Mouse (Mus musculus) forebrain, embryonic 12.5 days (tissue): ENCODE measurements around the gene Rdx. TPM values are rescaled to one million over a fixed set of nuclear protein-coding genes. Genes with fewer than 3 reads are reported as not detected.
A peak's percentile ranks its signal among the peaks of the same experiment; 100 is the strongest.

Source experiments
- ATAC-seq: fragments of 200-750 bp; cut with Nextera tagmentation; 2 replicates; pipeline ENCODE4 v1.8.0; 2017; ENCODE audit warnings: moderate TSS enrichment; ENCODE audit not compliant: low FRiP score
- H3K27ac ChIP-seq: fragments of 300-500 bp; sonication (generic); 2 replicates; pipeline ENCODE4 v1.5.1; 2016; ENCODE audit warnings: mild to moderate bottlenecking
- H3K27me3 ChIP-seq: fragments of 300-500 bp; sonication (generic); 2 replicates; pipeline ENCODE4 v1.6.1; 2016; ENCODE audit warnings: mild to moderate bottlenecking
- H3K36me3 ChIP-seq: fragments of 300-500 bp; sonication (generic); replicated peaks from 2 replicates; pipeline ENCODE4 v1.6.1; 2016; ENCODE audit warnings: mild to moderate bottlenecking
- H3K4me1 ChIP-seq: fragments of 300-500 bp; sonication (generic); 2 replicates; pipeline ENCODE4 v1.6.1; 2016
- H3K4me2 ChIP-seq: fragments of 300-500 bp; sonication (generic); 2 replicates; pipeline ENCODE4 v1.6.1; 2016; ENCODE audit warnings: mild to moderate bottlenecking, moderate library complexity
- H3K4me3 ChIP-seq: fragments of 300-500 bp; sonication (generic); replicated peaks from 2 replicates; pipeline ENCODE4 v1.5.1; 2016; ENCODE audit warnings: mild to moderate bottlenecking
- H3K9ac ChIP-seq: fragments of 300-500 bp; sonication (generic); 2 replicates; pipeline ENCODE4 v1.6.1; 2016; ENCODE audit warnings: mild to moderate bottlenecking
- H3K9me3 ChIP-seq: fragments of 300-500 bp; sonication (generic); 2 replicates; pipeline ENCODE4 v1.6.1; 2016
- WGBS: fragments of 180-500 bp; shearing (Covaris S2); methylation state at CpG from one replicate; pipeline ENCODE4 v1.1.7; 2016; 5-methylcytosine and 5-hydroxymethylcytosine counted together
- polyA plus RNA-seq: library from polyadenylated mRNA; unstranded; fragments of >200 nt; fragmentation: Nextera tagmentation; extraction: Ambion mirVana; gene quantifications from 2 replicates; pipeline ENCODE4 v1.2.1, GENCODE M21; 2016

Rdx gene
- polyA plus RNA-seq, 1 experiment from 2014 or later, result 160 TPM

DNA sequence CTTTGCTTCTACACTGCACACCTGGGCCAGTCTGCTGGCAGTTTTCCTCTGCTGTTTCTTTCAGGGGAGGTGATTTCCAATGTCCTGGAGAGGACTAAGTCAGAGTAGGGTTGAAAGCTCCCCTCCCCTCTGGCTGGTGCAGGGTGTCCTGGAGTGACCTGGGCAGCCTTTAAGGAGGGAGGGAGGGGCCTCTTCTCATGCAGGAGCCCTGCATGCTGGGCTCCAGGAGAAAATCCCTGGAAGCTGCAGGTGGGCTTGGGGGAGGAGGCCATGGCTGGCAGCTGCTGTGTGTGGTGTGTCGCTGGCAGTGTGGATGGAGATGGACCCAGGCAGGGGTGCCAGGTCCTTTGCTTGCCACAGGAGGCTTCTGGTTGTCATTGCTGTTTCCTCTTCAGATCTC is 50.4 kb downstream of the Rdx start:
- WGBS, result 16% methylated on average over 1 of the region's 1 CpGs

DNA sequence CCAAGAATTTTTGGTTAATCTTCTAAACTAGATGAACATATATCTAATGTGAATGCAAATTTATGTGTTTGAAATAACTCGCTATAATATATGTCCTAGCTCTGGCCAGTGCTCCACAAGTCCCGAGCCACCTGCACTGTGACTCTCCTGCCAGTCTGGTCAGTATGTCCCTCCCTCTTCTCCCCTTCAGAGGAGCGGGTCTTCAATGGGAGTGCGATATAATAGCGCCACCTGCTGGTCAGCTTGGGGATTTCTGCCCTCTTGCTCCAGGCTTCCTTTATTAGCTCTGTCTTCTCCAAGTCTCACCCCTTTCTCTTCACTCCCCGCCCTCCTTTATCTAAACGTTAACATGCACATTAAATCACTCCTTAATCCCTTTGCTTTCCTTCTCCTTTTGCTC is 51.6 kb downstream of the Rdx start:
- Histone ChIP-seq H3K36me3 (no peaks in the 10 kb centered on the region), H3K27me3 (no peaks in the 10 kb centered on the region), H3K4me2 (no peak overlapping the region), H3K27ac (no peak overlapping the region), H3K9me3 (no peaks in the 10 kb centered on the region), H3K4me1 (peaks cover 6% of the 10 kb centered on the region), H3K9ac (no peak overlapping the region), H3K4me3 (no peak overlapping the region)
- WGBS, result under 1% methylated on average over 7 of the region's 7 CpGs
- ATAC-seq, result peak; percentile 75

More for the DNA sequence above, 50.4 kb downstream of the Rdx start:
- no peaks in the 10 kb centered on the region for H3K9me3 ChIP-seq
- H3K36me3 ChIP-seq, result no peaks in the 10 kb centered on the region; the same call in 1 of the 2 replicates
- peaks cover 6% of the 10 kb centered on the region; the same call in 1 of the 2 replicates for H3K4me1 ChIP-seq
- ATAC-seq, result no peak
- H3K27me3 ChIP-seq, result no peaks in the 10 kb centered on the region
- H3K27ac ChIP-seq, result no peak overlapping the region
- H3K4me2 ChIP-seq, result no peak overlapping the region
- H3K4me3 ChIP-seq, result no peak overlapping the region
- H3K9ac ChIP-seq, result no peak overlapping the region

DNA sequence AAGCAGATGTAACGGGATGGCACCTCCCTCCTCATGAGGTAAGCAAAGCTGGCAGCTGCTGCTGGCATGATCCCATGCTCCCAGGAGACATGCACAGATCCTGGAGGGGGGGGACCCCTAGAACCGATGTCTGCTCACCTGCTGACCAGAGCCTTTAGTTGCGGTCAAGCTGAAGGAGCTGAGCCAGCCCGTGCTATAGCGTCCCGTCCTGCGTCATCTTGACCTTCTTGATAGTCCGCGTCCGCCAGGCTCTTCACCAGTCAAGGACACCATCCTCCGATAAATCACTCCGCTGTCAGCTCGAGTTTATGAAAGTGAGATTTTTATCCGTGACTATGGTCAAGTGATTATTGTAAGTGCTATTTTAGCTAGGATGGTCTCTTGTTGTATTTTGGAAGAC is 53.5 kb downstream of the Rdx start:
- WGBS, result 93% methylated on average over 14 of the region's 14 CpGs
- Histone ChIP-seq H3K9ac (no peak overlapping the region), H3K4me2 (no peak overlapping the region), H3K27ac (no peak overlapping the region), H3K9me3 (no peaks in the 10 kb centered on the region), H3K27me3 (no peaks in the 10 kb centered on the region), H3K4me3 (no peak overlapping the region), H3K36me3 (no peaks in the 10 kb centered on the region), H3K4me1 (peaks cover 6% of the 10 kb centered on the region)
- ATAC-seq, result no peak

DNA sequence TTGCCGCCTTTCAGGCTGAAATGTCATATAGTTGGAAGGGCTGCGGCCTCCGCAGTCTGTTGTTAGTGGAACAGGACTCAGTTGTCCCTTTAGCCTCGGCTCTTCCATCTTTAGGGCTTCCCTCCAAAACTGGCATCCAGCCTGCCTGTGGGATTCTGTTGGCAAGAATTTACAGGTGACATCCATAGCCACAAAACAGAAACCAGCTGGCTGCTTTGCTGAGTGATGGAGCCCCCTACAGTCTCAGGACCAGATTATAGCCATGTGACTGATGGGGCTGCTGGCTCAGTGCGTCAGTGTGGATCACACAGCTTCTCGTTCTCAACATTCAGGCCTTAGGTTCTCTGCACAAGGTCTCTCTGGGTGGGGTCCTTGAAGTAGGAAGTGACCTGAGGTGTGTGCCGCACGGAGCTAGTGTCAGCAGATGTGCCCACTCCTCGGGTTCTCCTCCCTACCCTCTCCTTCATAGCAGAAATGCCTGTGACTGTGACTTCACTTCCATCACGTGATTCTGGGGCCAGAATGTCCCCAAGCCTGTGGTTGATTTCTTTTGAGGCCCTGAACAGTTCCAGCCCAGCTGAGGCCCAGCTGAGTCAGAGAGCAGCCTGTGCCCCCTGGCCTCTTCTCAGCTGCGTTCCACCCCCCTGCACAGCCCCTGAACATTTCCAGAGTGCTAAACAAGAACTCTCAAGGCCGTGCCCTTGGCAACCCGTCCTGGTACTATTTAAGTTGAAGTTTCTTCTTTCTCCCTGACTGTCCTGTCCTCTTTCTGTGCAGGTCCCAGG is 55.3 kb downstream of the Rdx start:
- no peak overlapping the region for H3K27ac ChIP-seq
- no peaks in the 10 kb centered on the region for H3K36me3 ChIP-seq
- no peak for ATAC-seq
- no peaks in the 10 kb centered on the region for H3K27me3 ChIP-seq
- H3K4me3 ChIP-seq, result no peak overlapping the region
- no peak overlapping the region for H3K4me2 ChIP-seq
- 72% methylated on average over 13 of the region's 13 CpGs for WGBS
- H3K4me1 ChIP-seq, result peaks cover 6% of the 10 kb centered on the region
- no peaks in the 10 kb centered on the region for H3K9me3 ChIP-seq
- H3K9ac ChIP-seq, result no peak overlapping the region

DNA sequence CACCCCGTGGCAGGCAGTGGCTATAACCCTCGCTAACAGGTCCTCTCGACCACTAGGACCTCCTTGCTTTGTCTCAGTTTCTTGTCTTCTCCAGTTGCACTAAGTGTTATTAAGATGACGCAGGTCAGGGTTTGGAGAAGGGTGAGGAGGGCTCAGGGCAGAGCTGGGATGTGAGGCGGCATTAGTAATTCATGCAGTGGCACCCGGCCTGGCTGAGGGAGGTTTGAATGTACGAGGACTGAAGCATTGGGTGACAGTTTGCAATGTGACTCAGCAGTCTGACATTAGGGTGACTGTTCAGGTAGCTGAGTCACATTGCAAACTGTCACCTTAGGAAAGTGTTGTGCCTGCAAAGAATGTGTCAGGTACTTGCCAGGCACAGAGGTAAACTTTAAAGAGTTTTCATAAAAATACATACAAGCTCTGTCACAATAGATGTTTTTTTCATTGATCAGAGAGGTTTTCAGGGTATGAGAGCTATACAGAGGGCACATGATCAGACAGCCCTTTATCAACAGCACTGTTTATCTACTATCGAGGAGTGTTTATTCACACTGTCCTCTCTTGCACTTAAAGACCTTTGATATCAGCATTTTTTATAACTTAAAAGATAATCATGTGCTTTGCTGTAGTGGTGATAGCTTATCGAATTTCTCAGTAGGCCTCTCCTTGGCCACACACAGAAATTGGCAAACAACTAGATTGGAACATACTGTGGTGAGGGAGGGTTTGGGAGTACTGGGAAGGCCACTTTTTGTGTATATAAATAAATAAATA is 56.7 kb downstream of the Rdx start:
- Histone ChIP-seq H3K9ac (no peak overlapping the region), H3K4me3 (no peak overlapping the region), H3K4me1 (peaks cover 6% of the 10 kb centered on the region), H3K27ac (no peak overlapping the region), H3K9me3 (no peaks in the 10 kb centered on the region), H3K36me3 (no peaks in the 10 kb centered on the region), H3K27me3 (no peaks in the 10 kb centered on the region), H3K4me2 (no peak overlapping the region)
- 76% methylated on average over 9 of the region's 9 CpGs for WGBS
- no peak for ATAC-seq

DNA sequence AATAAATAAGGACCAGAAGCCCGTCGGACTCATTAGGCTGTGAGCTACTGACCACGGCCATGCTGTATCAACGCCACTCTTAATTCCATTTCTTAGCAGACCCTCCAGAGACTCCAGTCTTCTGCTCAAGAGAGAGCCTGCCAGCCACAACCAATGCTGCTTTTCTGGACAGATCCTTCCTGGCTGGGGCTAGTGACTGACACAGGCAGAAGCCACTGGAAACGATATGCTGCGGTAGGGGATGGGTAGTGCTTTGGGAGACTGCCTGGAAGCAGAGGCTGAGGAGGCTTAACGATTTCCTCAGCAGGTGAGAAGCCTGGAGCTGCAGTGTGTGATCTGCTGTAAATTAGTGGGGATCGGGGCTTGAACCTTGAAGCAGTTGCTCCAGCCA is 57.2 kb downstream of the Rdx start:
- 78% methylated on average over 8 of the region's 8 CpGs for WGBS
- Histone ChIP-seq H3K4me2 (no peak overlapping the region), H3K27ac (no peak overlapping the region), H3K36me3 (no peaks in the 10 kb centered on the region; the same call in 1 of the 2 replicates), H3K9ac (no peak overlapping the region), H3K4me1 (peaks cover 3% of the 10 kb centered on the region), H3K27me3 (no peaks in the 10 kb centered on the region), H3K9me3 (no peaks in the 10 kb centered on the region), H3K4me3 (no peak overlapping the region)
- no peak for ATAC-seq

DNA sequence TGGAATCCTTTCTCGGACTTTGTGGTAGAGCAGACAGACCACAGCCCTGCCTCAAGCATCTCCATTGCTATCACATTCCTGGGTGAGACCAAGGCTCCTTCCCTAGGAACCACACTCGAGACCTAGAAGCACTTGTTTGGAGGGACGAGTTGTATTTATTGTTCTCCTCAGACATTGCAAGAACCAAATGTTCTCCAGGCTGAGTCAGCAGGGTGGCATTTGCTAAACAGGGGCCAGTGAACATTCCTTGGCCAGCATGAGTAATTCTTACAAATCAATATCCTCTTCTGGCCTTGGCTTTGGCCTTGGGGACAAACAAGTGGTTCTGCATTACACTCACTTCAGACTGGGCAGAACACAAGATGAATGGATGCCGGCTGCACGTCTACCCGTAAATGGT is 58.5 kb downstream of the Rdx start:
- H3K27ac ChIP-seq, result no peak overlapping the region
- H3K4me3 ChIP-seq, result no peak overlapping the region
- H3K9me3 ChIP-seq, result no peaks in the 10 kb centered on the region
- H3K27me3 ChIP-seq, result no peaks in the 10 kb centered on the region
- no peak overlapping the region for H3K9ac ChIP-seq
- H3K4me2 ChIP-seq, result no peak overlapping the region
- no peak for ATAC-seq
- 90% methylated on average over 6 of the region's 6 CpGs for WGBS
- H3K4me1 ChIP-seq, result peaks cover 3% of the 10 kb centered on the region
- H3K36me3 ChIP-seq, result peaks cover 5% of the 10 kb centered on the region; the same call in 1 of the 2 replicates

- 89% methylated on average over 3 of the region's 3 CpGs for WGBS
- H3K4me3 ChIP-seq, result no peak overlapping the region
- H3K4me2 ChIP-seq, result no peak overlapping the region
- H3K27ac ChIP-seq, result no peak overlapping the region
- no peaks in the 10 kb centered on the region for H3K27me3 ChIP-seq
- H3K9me3 ChIP-seq, result no peaks in the 10 kb centered on the region
- H3K36me3 ChIP-seq, result peaks cover 16% of the 10 kb centered on the region
- no peaks in the 10 kb centered on the region; the same call in 1 of the 2 replicates for H3K4me1 ChIP-seq
- no peak for ATAC-seq
- no peak overlapping the region for H3K9ac ChIP-seq
Observed at GRCm38 (mm10) chr9:52107161-52107560, 60.2 kb downstream of the Rdx start.

- H3K4me3 ChIP-seq, result no peak overlapping the region
- no peak for ATAC-seq
- H3K9ac ChIP-seq, result no peak overlapping the region
- no peaks in the 10 kb centered on the region for H3K27me3 ChIP-seq
- no peak overlapping the region for H3K4me2 ChIP-seq
- H3K9me3 ChIP-seq, result no peaks in the 10 kb centered on the region
- H3K4me1 ChIP-seq, result no peaks in the 10 kb centered on the region
- H3K27ac ChIP-seq, result no peak overlapping the region
- WGBS, result 85% methylated on average over 3 of the region's 3 CpGs
- peaks cover 33% of the 10 kb centered on the region for H3K36me3 ChIP-seq
Observed at GRCm38 (mm10) chr9:52110738-52111137, 63.8 kb downstream of the Rdx start.

DNA sequence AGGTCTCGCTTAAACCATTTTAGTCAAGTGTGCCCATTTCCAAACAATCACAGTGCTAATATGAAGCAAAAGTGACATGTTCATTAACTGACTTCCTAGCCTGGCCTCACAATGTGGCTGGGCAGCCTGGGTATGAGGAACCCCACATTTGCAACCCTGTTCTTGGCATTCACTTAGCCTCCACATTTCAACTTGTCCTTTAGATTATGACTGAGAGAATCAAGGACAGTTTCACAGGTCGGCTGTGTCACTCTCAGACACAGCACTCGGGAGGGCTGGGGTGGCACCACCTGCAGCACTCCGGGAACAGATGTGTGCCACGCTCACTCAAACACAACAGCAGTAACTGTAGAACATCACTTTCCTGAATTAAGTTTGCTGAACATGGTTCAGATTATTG is 66.1 kb downstream of the Rdx start:
- Histone ChIP-seq H3K4me1 (no peaks in the 10 kb centered on the region), H3K27ac (no peak overlapping the region), H3K9me3 (no peaks in the 10 kb centered on the region), H3K9ac (no peak overlapping the region), H3K4me3 (no peak overlapping the region), H3K4me2 (no peak overlapping the region), H3K27me3 (no peaks in the 10 kb centered on the region), H3K36me3 (peaks cover 49% of the 10 kb centered on the region)
- no peak for ATAC-seq
- WGBS, result 95% methylated on average over 5 of the region's 5 CpGs

DNA sequence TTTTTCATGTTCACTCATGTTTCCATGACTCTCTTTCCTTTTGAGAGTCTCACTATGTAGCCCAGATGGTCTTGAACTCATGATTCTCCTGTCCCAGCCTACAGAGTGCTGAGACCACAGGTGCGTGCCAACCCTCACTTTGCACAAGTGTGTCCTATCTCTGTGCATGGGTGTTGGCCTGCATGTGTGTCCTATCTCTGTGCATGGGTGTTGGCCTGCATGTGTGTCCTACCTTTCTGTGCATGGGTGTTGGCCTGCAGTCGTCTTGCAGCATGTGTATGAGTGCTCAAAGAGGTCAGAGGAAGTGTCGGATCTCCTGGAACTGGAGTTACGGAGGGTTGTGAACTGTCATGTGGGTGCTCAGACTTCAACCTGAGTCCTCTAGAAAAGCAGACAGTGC is 72.2 kb downstream of the Rdx start:
- ATAC-seq, result no peak
- no peaks in the 10 kb centered on the region for H3K9me3 ChIP-seq
- H3K4me1 ChIP-seq, result no peaks in the 10 kb centered on the region
- 94% methylated on average over 4 of the region's 4 CpGs for WGBS
- no peak overlapping the region for H3K4me2 ChIP-seq
- no peak overlapping the region for H3K4me3 ChIP-seq
- no peak overlapping the region for H3K27ac ChIP-seq
- no peaks in the 10 kb centered on the region for H3K27me3 ChIP-seq
- H3K36me3 ChIP-seq, result peaks cover 53% of the 10 kb centered on the region
- H3K9ac ChIP-seq, result no peak overlapping the region

DNA sequence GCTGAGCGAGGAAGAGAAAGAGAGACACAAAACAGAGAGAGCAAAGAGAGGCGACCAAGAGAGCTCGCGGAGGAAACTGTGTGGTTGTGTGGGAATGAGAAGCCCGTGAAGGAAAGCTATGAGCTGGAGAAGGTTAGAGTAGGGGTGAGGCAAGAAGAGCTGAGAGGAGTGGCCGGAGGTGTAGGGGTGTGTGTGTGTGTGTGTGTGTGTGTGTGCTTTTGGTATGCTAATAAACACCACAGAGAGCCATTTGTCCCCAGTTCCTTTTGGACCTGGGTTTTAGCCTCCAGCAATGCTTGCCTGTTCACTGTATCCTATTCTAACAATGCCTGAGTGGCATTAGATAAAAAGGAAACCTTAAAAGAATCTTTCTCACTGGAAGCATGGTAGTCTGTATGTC is 78.3 kb downstream of the Rdx start:
- H3K36me3 ChIP-seq, result peaks cover 23% of the 10 kb centered on the region
- no peaks in the 10 kb centered on the region for H3K27me3 ChIP-seq
- 87% methylated on average over 6 of the region's 6 CpGs for WGBS
- no peak overlapping the region for H3K9ac ChIP-seq
- H3K4me1 ChIP-seq, result peaks cover 3% of the 10 kb centered on the region; the same call in 1 of the 2 replicates
- H3K4me3 ChIP-seq, result no peak overlapping the region
- no peak for ATAC-seq
- H3K27ac ChIP-seq, result no peak overlapping the region
- no peak overlapping the region for H3K4me2 ChIP-seq
- no peaks in the 10 kb centered on the region for H3K9me3 ChIP-seq
